Mouse (Mus musculus) urinary bladder, postnatal 25 days (tissue): ENCODE results near the gene Cnnm2.
"Not testable (repeated sequence)": the region's sequence is repeated elsewhere in the genome, so short reads cannot be mapped to it uniquely, and the experiment has no call there.

Experiments
- DNase-seq: peaks from one replicate; pipeline ENCODE4 v3.0.0; 2022; ENCODE audit warnings: low spot score

The Cnnm2 gene

DNA sequence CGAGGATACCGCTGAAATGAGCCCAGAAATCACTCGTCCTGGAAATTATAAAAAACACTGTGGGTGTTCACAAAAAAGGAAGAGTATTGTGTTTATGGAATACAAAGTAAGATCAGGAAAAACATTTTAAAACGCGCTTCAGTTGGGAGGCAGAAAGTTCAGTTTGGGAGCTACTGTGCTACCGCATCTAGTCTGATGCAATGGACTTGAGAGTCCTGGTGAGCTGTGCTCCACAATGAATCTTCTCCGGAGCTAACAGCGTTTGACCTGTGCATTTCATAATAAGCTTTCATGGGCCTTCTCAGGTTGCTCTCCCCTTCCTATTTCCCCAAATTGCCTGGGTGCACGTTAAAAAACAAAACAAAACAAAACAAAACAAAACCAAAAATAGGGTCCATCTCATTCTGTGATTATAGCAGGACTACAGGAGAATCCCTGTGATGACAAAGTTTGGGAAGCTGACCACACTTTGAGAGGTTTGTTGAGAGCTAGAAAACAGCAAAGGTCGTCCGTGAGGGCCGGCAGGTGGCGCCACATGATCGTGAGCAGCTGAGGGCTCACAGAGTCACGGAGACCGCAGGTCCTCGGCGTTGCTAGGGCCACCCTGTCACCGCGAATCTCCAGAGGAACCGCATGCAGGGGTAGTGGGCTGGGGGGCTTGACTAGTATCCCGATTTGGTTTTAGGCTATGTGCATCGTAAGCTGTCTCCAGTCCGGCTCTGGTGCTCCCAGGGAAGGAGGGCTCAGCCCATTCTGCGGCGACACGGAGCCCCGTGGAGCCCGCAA lies 828 bp upstream of the Cnnm2 start:
- peak; percentile 80 for DNase-seq

DNA sequence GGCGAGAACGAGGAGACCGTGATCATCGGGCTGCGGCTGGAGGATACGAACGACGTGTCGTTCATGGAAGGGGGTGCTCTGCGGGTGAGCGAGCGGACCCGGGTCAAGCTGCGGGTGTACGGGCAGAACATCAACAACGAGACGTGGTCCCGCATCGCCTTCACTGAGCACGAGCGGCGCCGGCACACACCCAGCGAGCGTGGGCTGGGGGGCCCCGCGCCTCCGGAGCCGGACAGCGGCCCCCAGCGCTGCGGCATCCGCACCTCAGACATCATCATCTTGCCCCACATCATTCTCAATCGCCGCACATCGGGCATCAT lies 535 bp downstream of the Cnnm2 start:
- no peak for DNase-seq

DNA sequence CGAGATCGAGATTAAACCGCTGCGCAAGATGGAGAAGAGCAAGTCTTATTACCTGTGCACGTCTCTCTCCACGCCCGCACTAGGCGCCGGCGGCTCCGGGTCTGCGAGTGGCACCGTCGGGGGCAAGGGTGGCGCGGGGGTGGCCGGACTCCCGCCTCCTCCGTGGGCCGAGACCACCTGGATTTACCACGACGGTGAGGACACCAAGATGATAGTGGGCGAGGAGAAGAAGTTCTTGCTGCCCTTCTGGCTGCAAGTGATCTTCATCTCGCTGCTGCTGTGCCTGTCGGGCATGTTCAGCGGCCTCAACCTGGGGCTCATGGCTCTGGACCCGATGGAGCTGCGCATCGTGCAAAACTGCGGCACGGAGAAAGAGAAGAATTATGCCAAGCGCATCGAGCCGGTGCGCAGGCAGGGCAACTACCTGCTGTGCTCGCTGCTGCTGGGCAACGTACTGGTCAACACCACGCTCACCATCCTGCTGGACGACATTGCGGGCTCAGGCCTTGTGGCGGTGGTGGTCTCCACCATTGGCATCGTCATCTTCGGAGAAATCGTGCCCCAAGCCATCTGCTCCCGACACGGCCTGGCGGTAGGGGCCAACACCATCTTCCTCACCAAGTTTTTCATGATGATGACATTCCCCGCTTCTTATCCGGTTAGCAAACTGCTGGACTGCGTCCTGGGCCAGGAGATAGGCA lies 1.0 kb downstream of the Cnnm2 start:
- peak; percentile 22 for DNase-seq

DNA sequence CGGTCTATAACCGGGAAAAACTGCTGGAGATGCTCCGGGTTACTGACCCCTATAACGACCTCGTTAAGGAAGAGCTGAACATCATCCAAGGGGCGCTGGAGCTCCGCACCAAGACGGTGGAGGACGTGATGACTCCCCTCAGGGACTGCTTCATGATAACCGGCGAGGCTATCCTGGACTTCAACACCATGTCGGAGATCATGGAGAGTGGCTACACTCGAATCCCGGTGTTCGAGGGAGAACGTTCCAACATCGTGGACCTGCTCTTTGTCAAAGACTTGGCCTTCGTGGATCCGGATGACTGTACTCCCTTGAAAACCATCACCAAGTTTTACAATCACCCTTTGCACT lies 1.6 kb downstream of the Cnnm2 start:
- no peak for DNase-seq

DNA sequence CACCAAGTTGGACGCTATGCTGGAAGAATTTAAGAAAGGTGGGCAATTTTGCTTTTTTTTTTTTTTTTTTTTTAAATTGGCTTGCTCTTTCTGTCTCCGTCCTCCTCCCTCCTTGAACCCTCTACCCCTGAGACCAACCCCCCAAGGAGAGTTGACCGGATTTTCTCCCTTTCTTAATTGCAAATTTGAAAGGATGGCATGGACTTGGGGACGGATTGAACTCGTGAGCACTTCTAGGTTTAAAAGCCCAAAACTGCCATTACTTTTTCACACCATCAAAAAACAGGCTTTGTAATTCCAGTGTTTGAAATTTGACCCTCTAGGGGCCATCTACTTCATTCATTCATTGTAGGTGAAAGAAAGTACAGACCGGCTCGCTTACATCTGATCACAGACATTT lies 2.0 kb downstream of the Cnnm2 start:
- DNase-seq = no peak

DNA sequence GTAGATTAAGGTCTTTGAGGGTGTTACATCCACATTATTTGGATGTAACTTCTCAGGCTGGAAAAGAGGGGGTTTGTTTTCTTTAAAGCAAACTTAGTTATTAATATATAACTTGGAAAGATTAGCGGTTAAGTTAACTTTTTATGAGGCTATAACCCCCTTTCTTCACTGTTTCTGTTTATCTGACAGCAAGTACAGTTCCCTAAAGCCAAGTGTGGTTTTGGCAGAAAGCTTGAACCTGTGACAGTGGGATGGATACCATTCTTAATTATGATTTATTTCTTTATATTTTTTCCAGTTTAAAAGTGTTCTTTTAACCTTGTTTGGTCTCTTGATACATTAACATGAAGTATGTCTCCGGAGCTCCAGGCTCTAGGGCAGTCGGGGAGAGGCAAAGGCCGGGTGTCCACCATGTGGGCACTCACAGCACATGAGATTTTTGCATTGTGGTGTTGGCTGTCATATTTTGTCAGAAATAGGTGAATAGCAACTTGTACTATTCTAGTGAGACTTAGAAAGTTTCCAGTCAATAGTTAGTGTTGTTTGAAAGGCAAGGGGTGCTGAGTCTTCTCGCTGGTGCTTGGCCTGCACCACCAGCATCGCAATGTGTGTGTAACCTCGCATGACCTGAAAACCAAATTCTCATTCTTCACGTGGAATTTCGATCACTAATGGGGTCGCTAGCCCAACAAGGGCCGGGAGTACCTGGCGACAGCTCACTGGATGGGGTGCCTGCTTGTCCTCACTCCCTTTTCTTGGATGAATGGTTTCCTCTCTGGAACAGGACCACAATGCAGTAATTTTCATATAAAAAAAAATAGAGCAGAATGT lies 2.8 kb downstream of the Cnnm2 start:
- DNase-seq = no peak

DNA sequence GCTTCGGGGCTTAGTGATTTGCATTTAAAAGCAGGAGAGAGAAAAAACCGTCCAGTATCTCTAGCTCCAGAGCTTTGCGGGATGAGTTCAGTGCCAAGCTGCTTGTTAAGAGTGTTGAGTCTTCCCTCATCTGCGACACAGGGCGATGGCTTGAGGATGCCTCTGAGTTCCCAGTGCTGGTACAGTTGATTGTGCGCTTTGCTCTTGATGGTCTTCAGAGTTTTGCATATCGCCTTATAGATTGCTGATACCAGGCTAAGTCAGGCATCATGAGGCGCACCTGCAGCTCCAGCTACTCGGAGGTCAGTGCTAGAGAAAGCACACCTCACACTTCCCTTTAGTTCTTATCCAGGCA lies 3.3 kb downstream of the Cnnm2 start:
- no peak for DNase-seq

DNA sequence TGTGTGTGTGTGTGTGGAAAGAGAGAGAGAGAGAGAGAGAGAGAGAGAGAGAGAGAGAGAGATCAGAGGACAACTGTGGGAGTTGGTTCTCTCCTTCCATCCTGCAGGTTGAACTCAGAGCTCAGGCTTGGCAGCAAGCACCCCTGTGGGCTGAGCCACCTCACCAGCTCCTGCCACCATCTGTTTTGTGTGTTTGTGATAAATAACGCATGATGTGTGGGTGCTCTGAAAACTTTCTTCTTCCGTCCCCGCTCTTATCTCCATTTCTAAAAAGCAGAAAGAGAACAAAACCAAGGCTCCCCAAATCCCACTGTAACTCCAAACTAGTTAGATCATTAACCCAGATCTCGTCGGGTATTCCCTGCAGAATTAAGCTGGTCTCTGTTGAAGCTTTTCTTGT lies 4.7 kb downstream of the Cnnm2 start:
- DNase-seq = no peak

DNA sequence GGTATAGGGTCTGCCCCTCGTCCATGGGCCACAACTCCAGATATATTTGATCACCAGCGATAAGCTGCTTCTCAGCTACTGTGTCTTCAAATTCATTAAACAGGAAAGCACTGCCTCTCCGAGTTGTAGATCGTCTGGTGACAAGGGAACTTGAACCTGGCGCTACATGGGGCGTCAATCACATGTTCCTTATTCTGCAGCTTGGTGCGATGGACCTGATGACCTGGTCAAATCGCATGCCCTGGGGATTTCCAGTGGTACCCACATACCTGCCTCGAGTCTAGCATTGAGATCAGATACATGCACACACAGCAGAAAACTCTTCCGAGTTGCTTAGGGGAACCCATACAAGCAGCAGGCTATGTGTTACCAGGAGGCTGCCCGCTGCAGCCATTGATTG lies 8.4 kb downstream of the Cnnm2 start:
- no peak for DNase-seq

DNA sequence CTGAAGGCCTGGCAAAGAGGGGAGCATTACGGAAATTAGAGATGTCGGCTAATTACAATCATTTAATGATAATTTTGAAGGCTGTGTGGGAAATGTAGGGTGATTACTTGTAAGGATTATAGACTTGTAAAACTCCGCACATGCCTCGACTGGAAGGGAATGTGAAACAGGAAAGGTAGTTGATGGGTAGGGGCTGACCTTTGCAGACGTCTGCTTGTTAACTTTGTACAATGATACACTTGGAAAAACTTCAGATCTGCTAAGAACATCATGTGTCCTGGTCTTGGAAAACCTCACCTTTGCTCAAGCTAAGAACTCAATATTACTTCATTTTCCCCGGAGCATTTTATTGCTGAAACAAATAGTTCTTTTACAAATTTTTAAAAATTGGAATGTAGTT lies 10.4 kb downstream of the Cnnm2 start:
- DNase-seq = no peak

DNA sequence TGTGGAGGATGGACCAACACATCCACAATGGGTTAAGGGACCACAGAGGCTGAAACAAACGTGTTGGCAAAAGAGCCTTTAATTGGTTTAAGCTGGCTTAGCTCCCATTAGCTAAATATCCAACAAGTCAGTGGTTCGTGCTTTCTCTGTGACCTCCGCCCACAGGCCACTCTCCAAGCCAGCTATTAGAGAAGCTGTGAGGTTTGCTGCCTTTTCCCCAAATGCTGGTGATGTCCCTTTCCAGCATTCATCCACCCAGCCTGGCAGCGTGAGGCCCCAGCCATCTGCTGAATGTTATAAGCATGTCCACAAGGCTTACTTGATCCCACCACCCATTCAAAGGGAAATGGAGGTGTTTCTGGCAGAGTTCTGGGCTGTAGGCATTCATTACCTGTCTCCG lies 15.0 kb downstream of the Cnnm2 start:
- no peak for DNase-seq

DNA sequence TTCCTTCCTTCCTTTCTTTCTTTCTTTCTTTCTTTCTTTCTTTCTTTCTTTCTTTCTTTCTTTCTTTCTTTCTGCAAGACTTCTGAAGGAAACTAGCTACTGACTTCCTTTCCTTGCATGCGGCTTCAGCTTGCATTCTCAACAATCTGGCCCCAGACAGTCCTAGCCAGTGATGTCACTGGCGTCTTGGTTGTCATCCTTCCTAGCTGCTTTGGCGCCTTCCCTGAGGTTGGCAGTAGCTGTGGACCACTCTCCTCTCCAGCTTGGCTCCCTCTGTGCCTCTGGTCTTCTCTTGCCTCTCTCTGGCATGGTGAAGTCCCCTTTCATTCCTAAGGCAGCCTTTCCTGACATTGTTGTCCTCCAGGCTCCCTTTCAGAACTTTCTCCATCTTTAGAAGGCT lies 15.5 kb downstream of the Cnnm2 start:
- DNase-seq = no peak

DNA sequence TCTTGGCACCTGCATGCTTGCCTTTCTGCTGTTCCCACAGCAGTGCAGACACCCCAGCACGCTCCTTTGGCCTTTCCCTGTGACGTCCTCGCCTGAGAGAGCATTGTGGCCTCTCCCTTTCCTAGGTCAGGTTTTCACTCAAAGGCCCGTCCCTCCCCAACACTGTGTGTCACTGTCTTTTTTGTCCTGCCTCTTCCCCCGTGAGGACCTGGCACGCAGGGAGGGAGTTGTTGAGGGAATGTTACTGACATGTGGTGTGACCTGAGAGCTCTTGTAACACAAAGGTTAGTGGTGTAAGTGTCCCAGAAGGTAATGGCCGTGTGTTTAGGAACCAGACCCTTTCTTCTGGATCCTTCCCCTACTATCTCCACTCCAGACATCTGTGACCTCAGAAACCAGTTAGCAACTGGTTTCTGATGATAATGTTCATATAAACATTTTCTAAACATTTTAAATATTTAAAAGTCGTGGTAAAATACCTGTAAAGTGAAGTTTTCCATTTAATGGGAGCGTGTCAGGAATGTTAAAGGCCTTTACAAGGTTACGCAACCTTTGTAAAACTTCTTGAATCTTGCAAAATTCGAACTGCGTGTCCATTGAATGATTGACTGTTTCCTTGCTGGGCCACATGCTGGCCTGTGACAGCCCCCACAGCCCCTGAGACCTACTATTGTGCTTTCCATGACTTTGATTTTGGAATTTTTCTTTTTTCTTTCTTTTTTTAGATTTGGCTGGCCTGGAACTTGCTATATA lies 16.7 kb downstream of the Cnnm2 start:
- no peak for DNase-seq

DNA sequence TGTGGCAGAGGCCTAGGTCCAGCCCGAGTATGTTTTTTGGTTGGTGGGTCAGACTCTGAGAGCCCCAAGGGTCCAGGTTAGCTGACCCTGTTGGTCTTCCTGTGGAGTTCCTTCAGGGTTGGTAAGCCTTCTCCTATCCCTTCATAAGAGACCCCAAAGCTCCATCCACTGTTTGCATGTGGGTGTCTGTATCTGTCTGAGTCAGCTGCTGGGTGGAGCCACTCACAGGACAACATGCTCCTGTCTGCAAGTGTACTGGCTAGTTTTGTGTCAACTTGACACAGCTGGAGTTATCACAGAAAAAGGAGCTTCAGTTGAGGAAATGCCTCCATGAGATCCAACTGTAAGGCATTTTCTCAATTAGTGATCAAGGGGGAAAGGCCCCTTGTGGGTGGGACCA lies 17.7 kb downstream of the Cnnm2 start:
- not testable (repeated sequence) for DNase-seq

DNA sequence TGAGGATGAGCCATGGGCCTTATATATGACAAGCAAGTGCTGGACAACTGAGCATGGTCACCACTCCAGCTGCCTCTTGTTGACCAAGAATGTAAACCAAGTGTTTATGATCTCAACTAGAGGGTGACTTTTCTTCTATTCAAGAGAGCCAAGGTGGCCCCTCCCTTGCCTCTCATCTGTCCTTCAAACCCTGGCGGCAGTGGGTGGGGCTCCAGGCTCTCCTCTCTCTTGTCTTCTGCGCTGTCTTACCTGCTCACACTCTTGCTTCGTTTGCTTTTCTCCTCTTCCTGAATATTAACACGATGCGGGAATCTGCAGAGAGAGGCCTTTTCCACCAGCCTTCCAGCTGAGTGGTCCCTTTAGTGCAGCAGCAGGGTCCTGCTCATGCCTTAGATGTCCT lies 22.6 kb downstream of the Cnnm2 start:
- no peak for DNase-seq

DNA sequence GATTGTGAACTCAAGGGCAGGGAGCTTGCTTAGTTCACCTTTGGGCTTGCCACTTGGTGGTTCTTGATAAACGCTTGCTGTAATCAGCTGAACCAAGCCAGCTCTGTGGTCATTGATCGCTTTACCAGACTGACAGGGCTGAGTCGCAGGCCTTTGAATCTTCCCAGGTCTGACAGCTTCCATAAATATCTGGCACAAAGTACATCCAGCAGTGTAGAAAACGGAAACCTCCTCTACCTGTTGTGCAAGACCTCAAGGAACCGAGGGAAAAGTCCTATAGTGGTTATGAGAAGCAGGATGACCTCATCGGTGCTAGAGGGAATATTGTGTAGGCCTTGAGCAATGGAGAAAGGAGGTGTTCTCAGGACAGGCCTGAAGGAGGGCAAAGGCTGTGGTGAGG lies 23.1 kb downstream of the Cnnm2 start:
- no peak for DNase-seq

DNA sequence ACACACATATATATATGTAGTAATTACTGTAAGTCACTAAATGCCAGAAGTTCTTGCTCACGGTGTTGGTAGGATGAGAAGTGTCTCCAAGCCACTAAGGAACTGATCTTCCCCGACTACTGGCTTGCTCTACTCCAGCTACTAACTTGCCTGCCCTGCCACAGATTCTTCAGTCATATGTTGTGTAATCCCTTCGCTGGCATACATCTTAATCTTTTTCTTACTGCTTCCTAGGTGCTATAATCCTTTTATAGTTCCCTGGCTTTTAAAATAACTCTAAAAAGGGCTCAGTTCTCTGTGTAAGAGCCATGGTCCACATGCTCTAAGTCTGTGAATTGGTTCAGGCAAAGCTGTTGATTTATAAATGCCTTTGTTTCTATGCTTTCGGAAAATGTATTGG lies 24.2 kb downstream of the Cnnm2 start:
- DNase-seq = no peak

DNA sequence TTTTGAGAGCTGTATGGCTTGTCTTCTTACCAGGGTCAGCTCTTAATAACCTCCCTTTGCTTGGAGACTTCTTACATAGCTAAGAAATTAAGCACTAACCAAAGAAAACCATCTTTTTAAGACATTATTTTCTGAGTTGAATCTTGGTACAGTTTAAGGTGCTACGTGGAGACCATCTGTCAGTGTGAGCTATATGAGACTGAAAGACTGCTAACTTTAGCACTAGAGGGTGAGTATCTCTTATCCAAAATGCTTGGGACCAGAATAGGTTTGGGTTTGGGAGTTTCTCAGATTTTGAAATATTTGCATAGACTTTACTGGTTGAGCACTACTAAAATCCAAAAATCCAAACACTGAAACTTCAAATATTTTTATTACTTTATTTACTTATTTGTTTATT lies 28.4 kb downstream of the Cnnm2 start:
- DNase-seq = no peak

DNA sequence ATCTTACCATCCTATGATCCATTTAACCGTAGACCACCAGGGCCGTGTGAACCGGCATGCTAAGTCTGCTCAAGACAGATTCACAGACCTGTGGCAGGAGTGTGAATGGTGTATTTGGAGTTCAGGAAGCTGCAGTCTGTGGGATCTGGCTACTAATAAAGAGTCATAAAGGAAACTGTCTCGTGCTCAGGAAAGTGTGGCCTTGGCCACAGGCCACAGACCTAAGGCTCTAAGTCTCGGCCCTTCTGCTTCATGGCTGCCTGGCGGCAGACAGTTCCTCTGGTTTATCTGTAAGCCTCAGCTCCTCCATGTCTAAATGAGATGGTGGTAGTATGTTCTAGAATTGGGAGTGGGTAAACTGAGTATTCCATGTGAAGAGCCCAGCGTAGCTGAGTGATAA lies 30.0 kb downstream of the Cnnm2 start:
- DNase-seq = no peak

DNA sequence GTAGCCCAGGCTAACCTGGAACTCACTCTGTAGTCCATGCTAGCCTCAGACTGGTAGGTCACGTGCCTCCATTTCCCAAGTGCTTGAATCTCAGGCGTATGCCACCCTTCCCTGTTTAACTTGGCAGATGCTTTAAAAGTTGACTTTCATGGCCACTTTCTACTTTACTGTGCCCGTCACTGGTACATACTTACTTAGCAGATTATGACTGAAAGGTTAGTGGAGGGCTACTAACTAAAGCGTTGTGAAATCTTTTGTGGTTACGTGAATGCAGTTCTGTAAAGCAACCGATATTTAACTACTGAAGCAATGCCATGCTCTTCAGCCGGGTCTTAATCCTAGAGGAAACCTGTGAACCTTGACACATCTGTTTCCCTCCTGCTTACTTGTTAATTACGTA lies 30.5 kb downstream of the Cnnm2 start:
- DNase-seq = no peak

DNA sequence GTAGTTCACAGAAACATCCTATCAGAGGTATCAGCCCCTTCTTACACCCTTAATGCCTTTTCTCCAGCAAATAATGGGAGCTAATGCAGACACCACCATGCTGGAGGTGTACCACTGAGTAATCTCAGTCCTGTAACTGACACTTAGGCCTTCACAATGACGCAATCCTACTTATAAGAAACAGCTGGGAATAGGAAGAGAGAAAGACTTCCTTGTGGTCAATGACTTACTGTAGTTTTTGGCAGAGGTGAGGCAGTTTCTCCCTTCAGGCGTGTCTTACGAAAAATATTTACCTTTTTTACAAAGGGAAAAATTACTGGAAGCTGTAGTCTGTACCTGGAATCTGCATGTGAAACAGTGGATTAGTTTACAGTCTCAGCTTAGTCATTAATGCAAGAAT lies 31.1 kb downstream of the Cnnm2 start:
- no peak for DNase-seq

DNA sequence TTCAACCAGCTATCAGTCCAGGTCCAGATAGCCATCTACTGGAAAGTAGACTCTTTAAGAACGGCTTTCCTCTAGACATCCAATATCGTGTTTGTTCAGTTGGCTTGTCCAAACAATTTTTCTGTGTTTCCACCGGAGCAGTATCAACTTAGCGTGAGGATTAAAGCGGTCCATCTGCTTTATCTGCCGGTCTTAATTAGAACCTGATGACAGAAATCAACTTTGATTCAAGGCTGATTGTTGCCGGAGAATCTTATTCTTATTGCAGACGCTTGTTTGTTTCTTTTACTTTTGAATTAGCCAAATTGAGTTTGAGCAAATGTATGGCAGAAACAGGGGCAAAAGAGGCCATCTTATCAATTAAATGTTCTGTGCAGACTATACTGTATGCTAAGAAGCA lies 32.8 kb downstream of the Cnnm2 start:
- DNase-seq = no peak
